Mouse (Mus musculus) liver, adult 2 months (tissue): ENCODE data around the gene Gm49337.

Source experiments
- CTCF ChIP-seq: fragments of 200-500 bp; IDR thresholded peaks from 2 replicates; pipeline ENCODE4 v1.5.1; 2011; ENCODE audit warnings: low read depth, low read length, control low read depth
- POLR2A ChIP-seq: fragments of 200-500 bp; IDR thresholded peaks from 2 replicates; pipeline ENCODE4 v1.6.1; 2011; ENCODE audit warnings: low read length, control low read depth; ENCODE audit not compliant: insufficient read depth; ENCODE audit errors: extremely low read depth

GRCm38 (mm10) chr4:116133126-116133525, 40.1 kb upstream of the Gm49337 start:
- no peak for TF ChIP-seq POLR2A
- no peak for TF ChIP-seq CTCF
